Mouse (Mus musculus) heart, embryonic 16.5 days (tissue): ENCODE measurements around the gene Nmrk2. TPM values are rescaled to one million over a fixed set of nuclear protein-coding genes. Genes with fewer than 3 reads are reported as not detected.
A peak's percentile ranks its signal among the peaks of the same experiment; 100 is the strongest.

Experiments
- ATAC-seq: fragments of 200-750 bp; cut with Nextera tagmentation; replicated peaks from 2 replicates; pipeline ENCODE4 v1.8.0; 2017; ENCODE audit warnings: moderate number of reproducible peaks; ENCODE audit not compliant: insufficient read depth, low FRiP score; ENCODE audit errors: extremely low read depth
- H3K27ac ChIP-seq: fragments of 300-500 bp; sonication (generic); 2 replicates; pipeline ENCODE4 v1.5.1; 2014; ENCODE audit warnings: mild to moderate bottlenecking, low read length, control low read depth, moderate library complexity
- H3K27me3 ChIP-seq: fragments of 300-500 bp; sonication (generic); 2 replicates; pipeline ENCODE4 v1.6.1; 2014; ENCODE audit warnings: low read length, mixed read lengths; ENCODE audit not compliant: control insufficient read depth, insufficient read depth
- H3K36me3 ChIP-seq: fragments of 300-500 bp; sonication (generic); 2 replicates; pipeline ENCODE4 v1.6.1; 2014; ENCODE audit not compliant: control insufficient read depth, insufficient read depth
- H3K4me1 ChIP-seq: fragments of 300-500 bp; sonication (generic); 2 replicates; pipeline ENCODE4 v1.6.1; 2014; ENCODE audit warnings: low read length, mixed read lengths; ENCODE audit not compliant: control insufficient read depth, insufficient read depth
- H3K4me2 ChIP-seq: fragments of 300-500 bp; sonication (generic); 2 replicates; pipeline ENCODE4 v1.6.1; 2014; ENCODE audit warnings: low read depth, mild to moderate bottlenecking, control low read depth, low read length
- H3K4me3 ChIP-seq: fragments of 300-500 bp; sonication (generic); 2 replicates; pipeline ENCODE4 v1.5.1; 2014; ENCODE audit warnings: mild to moderate bottlenecking, control low read depth, low read length
- H3K9ac ChIP-seq: fragments of 300-500 bp; sonication (generic); 2 replicates; pipeline ENCODE4 v1.6.1; 2014; ENCODE audit warnings: low read length, control low read depth
- H3K9me3 ChIP-seq: fragments of 300-500 bp; sonication (generic); replicated peaks from 2 replicates; pipeline ENCODE4 v1.6.1; 2016; ENCODE audit warnings: low read length; ENCODE audit not compliant: control insufficient read depth
- WGBS: fragments of 180-500 bp; shearing (Covaris S2); extraction: QIAGEN DNeasy Blood & Tissue Kit; methylation state at CpG from one replicate; pipeline ENCODE4 v1.1.7; 2014; 5-methylcytosine and 5-hydroxymethylcytosine counted together
- polyA plus RNA-seq: library from polyadenylated mRNA; unstranded; fragments of >200 nt; fragmentation: Nextera tagmentation; extraction: Ambion mirVana; gene quantifications from 2 replicates; pipeline ENCODE4 v1.2.1, GENCODE M21; 2015

Gene Nmrk2
- polyA plus RNA-seq, 1 experiment from 2014 or later = 11.9 TPM

DNA sequence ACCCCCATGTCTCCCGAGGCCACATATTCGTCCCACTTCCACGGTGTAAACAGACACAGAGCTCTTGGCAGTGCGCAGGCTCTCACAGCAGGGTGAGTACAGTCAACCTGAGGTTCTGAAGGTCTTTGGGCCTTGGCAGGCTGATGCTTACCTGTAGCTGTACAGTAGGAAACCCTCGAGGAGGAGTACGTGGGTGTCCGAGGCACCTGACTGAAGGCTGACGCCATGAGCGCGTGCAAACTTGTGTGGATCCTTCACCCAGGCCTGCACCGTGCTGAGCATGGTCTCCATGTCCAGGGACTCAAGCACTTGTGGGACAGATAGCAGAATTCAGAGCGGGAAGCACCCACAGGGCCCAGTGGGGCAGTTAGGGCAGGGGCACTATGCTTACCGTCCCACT, 1.7 kb downstream of the Nmrk2 start:
- H3K9me3 ChIP-seq = no peaks in the 10 kb centered on the region
- H3K4me2 ChIP-seq = peak overlapping the region; percentile 7; the same call in 1 of the 2 replicates
- peaks cover 42% of the 10 kb centered on the region for H3K4me1 ChIP-seq
- peak overlapping the region; percentile 96 for H3K27ac ChIP-seq
- no peak for ATAC-seq
- no peaks in the 10 kb centered on the region for H3K36me3 ChIP-seq
- H3K9ac ChIP-seq = peak overlapping the region; percentile 75
- H3K27me3 ChIP-seq = 0 out of 2 replicates have a peak, but pooled peaks cover 5% of the 10 kb centered on the region
- no peak overlapping the region for H3K4me3 ChIP-seq
- WGBS = 69% methylated on average over 13 of the region's 13 CpGs

DNA sequence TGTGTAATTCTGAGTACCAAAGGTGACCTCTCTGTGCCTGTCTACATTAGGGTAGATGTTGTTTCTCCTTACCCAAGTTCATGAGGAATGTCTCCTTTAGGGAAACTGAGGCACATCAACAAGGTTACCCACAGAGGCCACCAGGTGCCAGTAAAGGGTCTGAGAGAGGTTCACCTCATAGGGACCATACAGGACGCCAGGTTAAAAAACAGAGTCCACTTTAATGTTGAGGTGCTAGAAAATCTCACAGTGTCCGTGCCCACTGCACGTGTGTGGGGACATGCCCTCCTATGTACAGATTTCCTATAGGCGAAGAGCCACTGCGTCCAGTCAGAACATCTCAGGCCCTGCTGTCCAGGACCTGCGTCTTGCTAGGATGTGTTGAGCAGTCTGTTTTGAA, 2.9 kb downstream of the Nmrk2 start:
- ATAC-seq = no peak
- no peaks in the 10 kb centered on the region for H3K36me3 ChIP-seq
- H3K27me3 ChIP-seq = 0 out of 2 replicates have a peak, but pooled peaks cover 7% of the 10 kb centered on the region
- H3K4me3 ChIP-seq = no peak overlapping the region
- peak overlapping the region; percentile 7; the same call in 1 of the 2 replicates for H3K4me2 ChIP-seq
- H3K9ac ChIP-seq = peak overlapping the region; percentile 75
- peaks cover 44% of the 10 kb centered on the region for H3K4me1 ChIP-seq
- peak overlapping the region; percentile 96 for H3K27ac ChIP-seq
- WGBS = 78% methylated on average over 6 of the region's 6 CpGs
- H3K9me3 ChIP-seq = no peaks in the 10 kb centered on the region

DNA sequence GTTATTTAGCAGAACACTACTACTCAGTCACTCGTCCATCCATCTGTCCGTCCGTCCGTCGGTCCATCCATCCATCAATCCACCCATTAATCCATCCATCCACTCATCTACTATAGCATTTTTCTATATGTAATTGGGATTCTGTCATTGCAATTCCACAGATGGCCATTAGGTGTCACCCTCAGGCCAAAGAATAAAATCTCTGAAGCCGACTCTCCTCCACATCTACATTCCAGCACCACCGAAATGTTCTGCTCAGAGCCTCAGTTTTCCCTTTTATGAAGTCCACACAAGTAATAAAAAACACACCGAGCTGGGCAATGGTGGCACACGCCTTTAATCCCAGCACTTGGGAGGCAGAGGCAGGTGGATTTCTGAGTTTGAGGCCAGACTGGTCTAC, 3.6 kb downstream of the Nmrk2 start:
- ATAC-seq = no peak
- WGBS = 2% methylated on average over 9 of the region's 9 CpGs
- Histone ChIP-seq H3K4me1 (peaks cover 42% of the 10 kb centered on the region), H3K36me3 (no peaks in the 10 kb centered on the region), H3K9ac (peak overlapping the region; percentile 86), H3K4me3 (no peak overlapping the region), H3K27me3 (0 out of 2 replicates have a peak, but pooled peaks cover 7% of the 10 kb centered on the region), H3K9me3 (no peaks in the 10 kb centered on the region), H3K27ac (peak overlapping the region; percentile 96), H3K4me2 (peak overlapping the region; percentile 36; the same call in 1 of the 2 replicates)

DNA sequence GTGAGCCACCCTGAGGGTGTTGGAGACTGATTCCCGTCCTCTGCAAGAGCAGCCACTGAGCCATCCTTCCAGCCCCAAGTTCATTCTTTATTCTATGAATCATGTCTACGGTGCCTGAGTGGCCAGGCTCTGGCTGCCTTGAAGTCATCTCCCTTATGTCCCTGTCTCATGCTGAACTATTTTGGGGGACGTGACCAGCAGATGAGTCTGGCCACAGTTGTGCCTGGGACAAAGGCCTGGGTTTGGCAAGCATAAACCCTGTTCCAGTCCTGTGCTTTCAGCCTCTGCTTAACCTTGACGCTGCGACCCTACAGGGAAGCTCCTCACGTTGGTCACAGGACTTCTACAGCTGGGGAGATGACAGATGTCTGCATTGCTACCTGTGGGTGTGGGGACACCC, 4.5 kb downstream of the Nmrk2 start:
- 0 out of 2 replicates have a peak, but pooled peaks cover 7% of the 10 kb centered on the region for H3K27me3 ChIP-seq
- WGBS = 29% methylated on average over 6 of the region's 6 CpGs

DNA sequence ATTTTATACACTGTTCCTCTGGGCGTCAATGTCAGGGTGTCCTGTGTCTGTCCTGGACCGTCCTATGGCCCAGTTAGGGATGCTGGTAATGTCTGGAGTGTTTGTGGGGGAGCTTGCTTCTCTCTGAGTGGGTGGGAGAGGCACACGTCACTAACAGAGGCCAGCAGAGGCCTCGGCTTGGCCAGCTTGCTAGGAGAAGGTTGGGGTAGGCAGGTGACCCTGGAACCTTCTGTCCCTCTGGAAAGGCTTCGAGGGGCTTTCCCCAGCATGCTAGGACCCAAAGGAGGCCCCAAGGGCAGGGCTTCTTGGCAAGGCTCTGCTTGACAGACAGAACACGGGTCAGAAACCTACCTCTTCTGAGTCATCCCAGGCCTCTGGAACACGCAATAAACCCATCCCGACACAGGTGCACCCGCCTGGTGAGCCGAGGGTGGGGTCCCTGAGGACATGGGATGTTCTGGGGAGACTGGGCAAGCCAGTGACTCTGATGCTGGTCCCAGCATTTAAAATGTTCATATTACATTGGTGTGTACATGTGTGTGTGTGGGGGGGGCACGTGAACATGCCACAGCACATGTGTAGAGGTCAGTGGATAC, 5.3 kb downstream of the Nmrk2 start:
- Histone ChIP-seq H3K4me2 (peak overlapping the region; percentile 77), H3K4me3 (peak overlapping the region; percentile 61), H3K27me3 (0 out of 2 replicates have a peak, but pooled peaks cover 7% of the 10 kb centered on the region), H3K9me3 (no peaks in the 10 kb centered on the region), H3K4me1 (peaks cover 43% of the 10 kb centered on the region), H3K27ac (peak overlapping the region; percentile 100), H3K9ac (peak overlapping the region; percentile 86), H3K36me3 (no peaks in the 10 kb centered on the region)
- WGBS = 42% methylated on average over 11 of the region's 11 CpGs
- ATAC-seq = no peak

More for the DNA sequence above, 4.5 kb downstream of the Nmrk2 start:
- H3K4me3 ChIP-seq = peak overlapping the region; percentile 61
- H3K9me3 ChIP-seq = no peaks in the 10 kb centered on the region
- H3K36me3 ChIP-seq = no peaks in the 10 kb centered on the region
- ATAC-seq = no peak
- H3K9ac ChIP-seq = peak overlapping the region; percentile 86
- peak overlapping the region; percentile 77 for H3K4me2 ChIP-seq
- H3K27ac ChIP-seq = peak overlapping the region; percentile 100
- peaks cover 40% of the 10 kb centered on the region for H3K4me1 ChIP-seq

DNA sequence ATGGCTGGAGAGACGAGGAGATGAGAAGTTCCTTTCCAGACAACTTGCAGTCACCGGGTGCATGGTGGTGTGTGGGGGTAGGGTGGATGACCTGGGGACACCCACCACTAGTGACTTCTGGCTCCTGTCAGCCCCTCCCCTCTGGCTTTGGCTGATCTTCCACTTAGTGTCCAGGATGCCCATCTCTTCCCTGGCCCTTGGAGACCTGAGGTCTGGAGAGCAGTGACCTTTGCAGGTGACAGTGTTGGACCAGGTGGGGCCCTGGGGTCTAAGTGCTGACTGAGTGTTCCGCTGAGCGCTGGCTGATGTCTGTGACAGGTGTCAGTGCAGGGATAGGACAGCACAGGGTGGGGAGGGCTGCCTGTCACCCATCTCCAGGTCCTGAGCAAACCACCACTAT, 6.6 kb downstream of the Nmrk2 start:
- Histone ChIP-seq H3K36me3 (peaks cover 2% of the 10 kb centered on the region; the same call in 1 of the 2 replicates), H3K27me3 (0 out of 2 replicates have a peak, but pooled peaks cover 7% of the 10 kb centered on the region), H3K4me3 (peak overlapping the region; percentile 61), H3K4me2 (peak overlapping the region; percentile 77), H3K27ac (peak overlapping the region; percentile 100), H3K9me3 (no peaks in the 10 kb centered on the region), H3K4me1 (peaks cover 35% of the 10 kb centered on the region), H3K9ac (peak overlapping the region; percentile 86)
- 30% methylated on average over 4 of the region's 4 CpGs for WGBS
- ATAC-seq = no peak

DNA sequence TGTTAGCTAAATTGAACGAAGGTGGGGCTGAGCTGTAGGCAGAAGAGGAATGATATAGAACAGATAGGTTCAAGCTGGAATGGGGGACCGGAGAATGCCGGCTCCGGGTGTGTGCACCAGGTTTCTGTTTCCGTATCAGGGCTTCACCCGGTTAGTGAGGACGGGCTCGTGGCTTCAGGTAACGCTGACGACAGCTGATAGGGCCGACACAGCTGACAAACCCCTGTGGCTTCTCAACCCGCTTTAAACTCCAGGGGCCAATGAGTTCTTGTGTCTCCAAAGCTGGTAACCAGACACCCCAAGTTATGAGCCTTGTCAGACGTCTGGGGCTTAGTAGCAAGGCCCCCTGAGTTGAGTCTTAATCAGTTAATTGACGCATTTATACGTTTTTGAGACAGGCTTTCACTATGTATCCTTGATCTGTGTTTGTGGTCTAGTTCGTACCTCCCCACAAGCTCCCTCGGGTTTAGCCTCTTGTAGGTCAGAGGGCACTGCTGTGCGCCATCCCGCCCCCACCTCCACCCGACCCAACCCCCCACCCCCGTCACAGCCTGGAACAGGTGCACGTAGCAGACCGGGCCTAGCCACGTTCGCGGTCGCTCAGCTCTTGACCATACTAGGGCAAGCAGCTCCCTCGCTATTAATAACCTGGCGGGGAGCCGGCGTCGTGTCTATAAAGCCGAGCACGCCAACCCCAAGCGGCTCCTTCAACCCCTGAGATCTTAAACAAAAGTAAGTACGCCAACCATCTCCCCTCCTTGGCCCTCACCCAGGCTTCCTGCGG, 7.7 kb downstream of the Nmrk2 start:
- Histone ChIP-seq H3K4me2 (peak overlapping the region; percentile 77), H3K36me3 (peaks cover 6% of the 10 kb centered on the region), H3K9ac (peak overlapping the region; percentile 86), H3K27me3 (0 out of 2 replicates have a peak, but pooled peaks cover 7% of the 10 kb centered on the region), H3K9me3 (no peaks in the 10 kb centered on the region), H3K4me3 (peak overlapping the region; percentile 61), H3K27ac (peak overlapping the region; percentile 100), H3K4me1 (peaks cover 30% of the 10 kb centered on the region)
- WGBS = 5% methylated on average over 37 of the region's 37 CpGs
- peak; percentile 68 for ATAC-seq

DNA sequence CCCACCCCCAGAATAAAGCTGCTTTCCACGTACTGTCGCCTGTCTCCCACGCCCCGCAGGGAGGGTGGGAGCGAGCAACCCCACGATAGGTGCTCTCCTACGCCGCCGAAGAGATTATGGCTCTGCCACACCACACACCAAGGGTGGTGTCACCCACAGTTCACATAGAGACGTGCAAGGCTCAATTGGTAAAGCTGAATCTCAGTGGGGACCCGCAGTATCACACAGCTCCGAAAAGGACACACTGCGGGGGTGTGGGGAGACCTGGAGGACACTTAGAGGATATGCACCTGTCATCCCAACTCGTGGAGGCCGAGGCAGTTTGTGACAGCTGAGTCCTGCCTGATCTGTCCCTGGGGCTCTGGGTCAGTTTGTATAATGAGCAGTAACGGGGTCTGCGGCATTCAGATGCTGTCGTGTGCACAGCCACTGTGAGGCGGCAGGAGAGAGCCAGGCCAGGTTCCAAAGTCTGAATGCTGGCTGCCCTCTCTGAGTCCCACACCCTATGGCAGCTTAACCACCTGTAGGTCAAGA, 8.8 kb downstream of the Nmrk2 start:
- no peak; the same call in 1 of the 2 replicates for ATAC-seq
- H3K27ac ChIP-seq = peak overlapping the region; percentile 100
- H3K36me3 ChIP-seq = peaks cover 9% of the 10 kb centered on the region
- peak overlapping the region; percentile 96 for H3K4me2 ChIP-seq
- H3K27me3 ChIP-seq = 0 out of 2 replicates have a peak, but pooled peaks cover 7% of the 10 kb centered on the region
- no peaks in the 10 kb centered on the region for H3K9me3 ChIP-seq
- peaks cover 24% of the 10 kb centered on the region for H3K4me1 ChIP-seq
- peak overlapping the region; percentile 68 for H3K4me3 ChIP-seq
- 4% methylated on average over 19 of the region's 19 CpGs for WGBS
- peak overlapping the region; percentile 90 for H3K9ac ChIP-seq
